Mouse (Mus musculus) cerebellum, adult 2 months (tissue): ENCODE measurements around the gene Sgms1. TPM values are rescaled to one million over a fixed set of nuclear protein-coding genes. Genes with fewer than 3 reads are reported as not detected.
"Not testable (repeated sequence)": the region's sequence is repeated elsewhere in the genome, so short reads cannot be mapped to it uniquely, and the experiment has no call there.

Experiments used
- DNase-seq, 2 experiments: peaks; one replicate each; pipeline ENCODE4 v3.0.0; 2021
- H3K27ac ChIP-seq: fragments of 200-500 bp; 2 replicates; pipeline ENCODE4 v1.5.1; 2012; ENCODE audit warnings: low read length, control low read depth, inconsistent platforms; ENCODE audit not compliant: insufficient read depth
- H3K27me3 ChIP-seq: fragments of 200-500 bp; 2 replicates; pipeline ENCODE4 v1.6.1; 2012; ENCODE audit warnings: inconsistent platforms, mild to moderate bottlenecking, low read length, moderate library complexity; ENCODE audit not compliant: control insufficient read depth, insufficient read depth
- H3K4me1 ChIP-seq: fragments of 200-500 bp; 2 replicates; pipeline ENCODE4 v1.6.1; 2011; ENCODE audit warnings: low read length; ENCODE audit not compliant: control insufficient read depth, insufficient read depth
- H3K4me3 ChIP-seq: fragments of 200-500 bp; replicated peaks from 2 replicates; pipeline ENCODE3; 2011; ENCODE audit warnings: mild to moderate bottlenecking, low read depth, low read length, control low read depth; ENCODE audit not compliant: insufficient read depth
- CTCF ChIP-seq: fragments of 200-500 bp; IDR thresholded peaks from 2 replicates; pipeline ENCODE4 v1.5.1; 2011; ENCODE audit warnings: low read depth, mild to moderate bottlenecking, control low read depth, low read length, moderate library complexity, borderline replicate concordance; ENCODE audit not compliant: insufficient read depth
- POLR2A ChIP-seq: fragments of 200-500 bp; IDR thresholded peaks from 2 replicates; pipeline ENCODE4 v1.6.1; 2011; ENCODE audit warnings: low read length, control low read depth, borderline replicate concordance; ENCODE audit not compliant: insufficient read depth
- WGBS: fragments of 180-500 bp; shearing (Covaris S2); methylation state at CpG from one replicate; pipeline ENCODE4 v1.1.7; 2018; 5-methylcytosine and 5-hydroxymethylcytosine counted together
- polyA plus RNA-seq: library from polyadenylated mRNA; depleted of rRNA; stranded (reverse); fragments of >200 nt; gene quantifications from 2 replicates; pipeline ENCODE4 v1.2.3, GENCODE M21; 2012

The Sgms1 gene
- polyA plus RNA-seq, 1 experiment, result 34.7 TPM

- H3K4me1 ChIP-seq, result no peaks in the 10 kb centered on the region; the same call in 1 of the 2 replicates
- TF ChIP-seq POLR2A (no peak), CTCF (no peak)
- WGBS, result 80% methylated on average over 14 of the region's 14 CpGs
- H3K27ac ChIP-seq, result no peak overlapping the region
- no peak for DNase-seq
- H3K4me3 ChIP-seq, result no peak overlapping the region
- no peaks in the 10 kb centered on the region for H3K27me3 ChIP-seq
These were observed 251.0 kb downstream of the Sgms1 start for GRCm38 (mm10) chr19:32138361-32139088.

DNA sequence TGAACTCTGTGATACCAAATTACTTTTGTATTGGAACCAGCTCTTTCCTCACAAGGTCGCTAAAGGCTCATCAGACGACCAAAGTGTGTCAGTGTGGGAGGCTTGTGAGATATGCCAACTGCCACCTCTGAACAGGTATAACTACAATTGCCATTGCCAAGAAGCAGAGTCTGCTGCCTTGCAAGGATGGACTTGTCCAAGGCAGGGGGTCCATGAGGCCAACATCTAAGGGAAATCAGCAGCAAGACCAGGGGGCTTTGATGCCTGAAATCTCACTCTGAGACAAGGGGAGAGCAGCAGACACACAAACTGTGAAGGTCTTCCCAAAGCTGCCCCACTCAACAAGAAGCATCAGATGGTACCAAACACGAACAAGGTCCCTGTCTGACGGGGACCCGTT, 251.6 kb downstream of the Sgms1 start:
- H3K4me1 ChIP-seq, result no peaks in the 10 kb centered on the region; the same call in 1 of the 2 replicates
- TF ChIP-seq POLR2A (no peak), CTCF (no peak)
- H3K4me3 ChIP-seq, result no peak overlapping the region
- no peaks in the 10 kb centered on the region for H3K27me3 ChIP-seq
- DNase-seq, result no peak
- no peak overlapping the region for H3K27ac ChIP-seq
- 41% methylated on average over 5 of the region's 5 CpGs for WGBS

- Histone ChIP-seq H3K4me3 (no peak overlapping the region), H3K4me1 (no peaks in the 10 kb centered on the region), H3K27ac (no peak overlapping the region), H3K27me3 (no peaks in the 10 kb centered on the region)
- no peak for TF ChIP-seq CTCF
- no peak for TF ChIP-seq POLR2A
- DNase-seq, result no peak
- WGBS, result 36% methylated on average over 4 of the region's 4 CpGs
These were observed 252.5 kb downstream of the Sgms1 start for GRCm38 (mm10) chr19:32136888-32137625.

DNA sequence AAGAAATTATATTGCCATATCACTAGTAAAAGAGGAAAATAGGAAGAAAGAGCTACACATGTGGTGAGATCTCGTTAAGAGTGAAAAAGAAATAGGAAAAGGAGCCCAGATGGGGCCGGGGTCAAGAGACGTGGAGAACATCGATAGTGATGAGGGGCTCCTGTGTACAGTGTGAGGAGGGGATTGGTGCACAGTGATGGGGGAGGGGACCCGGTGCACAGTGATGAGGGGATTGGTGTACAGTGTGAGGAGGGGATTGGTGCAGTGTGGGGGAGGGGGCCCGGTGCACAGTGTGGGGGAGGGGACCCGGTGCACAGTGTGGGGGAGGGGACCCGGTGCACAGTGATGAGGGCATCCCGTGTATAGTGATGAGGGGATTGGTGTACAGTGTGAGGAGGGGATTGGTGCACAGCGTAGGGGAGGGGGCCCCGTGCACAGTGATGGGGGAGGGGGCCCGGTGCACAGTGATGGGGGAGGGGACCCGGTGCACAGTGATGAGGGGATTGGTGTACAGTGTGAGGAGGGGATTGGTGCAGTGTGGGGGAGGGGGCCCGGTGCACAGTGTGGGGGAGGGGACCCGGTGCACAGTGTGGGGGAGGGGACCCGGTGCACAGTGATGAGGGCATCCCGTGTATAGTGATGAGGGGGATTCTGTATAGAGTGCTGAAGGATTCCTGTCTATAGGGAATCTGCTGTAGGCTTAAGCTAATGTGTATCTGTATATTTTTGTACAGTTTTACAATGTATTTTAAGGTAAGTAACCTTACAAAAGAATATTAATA, 257.6 kb downstream of the Sgms1 start:
- not testable (repeated sequence) for DNase-seq, H3K4me3 ChIP-seq, H3K27ac ChIP-seq, H3K4me1 ChIP-seq, H3K27me3 ChIP-seq
- 93% methylated on average over 16 of the region's 17 CpGs for WGBS

DNA sequence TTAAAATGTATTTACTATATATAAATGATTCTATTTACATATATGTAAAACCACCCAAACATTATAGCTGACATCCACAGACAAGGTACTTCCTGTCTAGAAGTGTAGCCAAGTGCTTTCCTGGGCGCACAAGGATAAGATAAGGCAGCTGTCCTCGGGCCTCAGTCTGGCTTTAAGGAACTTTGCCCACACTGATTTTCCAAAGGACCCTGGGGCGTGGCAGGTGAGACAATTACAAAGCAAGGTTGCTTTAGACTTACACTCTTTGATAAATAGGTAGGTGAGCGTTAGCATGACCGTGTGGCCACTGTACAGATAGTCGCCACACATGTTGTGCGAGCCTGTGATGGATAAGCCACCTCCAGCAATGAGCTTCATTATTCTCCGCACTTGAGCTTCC, 260.2 kb downstream of the Sgms1 start:
- no peak overlapping the region for H3K27ac ChIP-seq
- no peak for TF ChIP-seq POLR2A
- TF ChIP-seq CTCF, result no peak
- no peak overlapping the region for H3K4me3 ChIP-seq
- H3K4me1 ChIP-seq, result no peaks in the 10 kb centered on the region
- 93% methylated on average over 8 of the region's 8 CpGs for WGBS
- no peak for DNase-seq
- H3K27me3 ChIP-seq, result no peaks in the 10 kb centered on the region

DNA sequence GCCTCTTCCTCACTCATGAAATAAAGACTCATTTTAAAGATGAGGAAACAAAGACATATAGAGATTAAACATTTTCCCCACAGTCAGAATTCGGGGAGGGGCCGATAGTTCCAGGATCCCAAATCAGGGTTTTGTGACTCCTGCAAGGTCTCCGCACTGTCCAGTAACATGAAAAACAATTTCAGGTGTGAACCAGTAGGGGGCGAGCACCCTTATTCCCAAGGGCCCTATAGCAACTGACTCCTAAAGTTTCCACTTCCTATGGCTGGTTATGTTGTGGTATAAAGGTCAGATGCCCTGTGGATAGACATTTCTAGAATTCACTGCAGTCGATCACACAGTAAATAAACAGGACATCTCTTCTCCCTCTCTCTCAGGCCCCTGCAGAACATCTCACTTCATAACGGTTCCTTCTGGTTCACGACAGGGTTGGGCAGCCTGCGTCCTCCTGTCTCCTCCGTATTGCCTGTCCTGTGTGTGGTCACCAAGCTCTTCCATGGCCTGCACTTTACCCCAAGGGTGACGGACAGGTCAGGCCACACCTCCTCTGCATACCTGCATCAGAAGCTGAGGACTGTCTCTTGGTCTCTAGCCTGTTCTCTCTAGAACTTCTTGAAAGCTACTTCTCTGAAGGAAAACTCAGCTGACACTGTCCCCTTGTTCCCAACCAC, 262.2 kb downstream of the Sgms1 start:
- no peak overlapping the region for H3K4me3 ChIP-seq
- DNase-seq, result peak in 1 of 2 experiments; percentile 20
- peak; percentile 45; the same call in 1 of the 2 replicates for TF ChIP-seq CTCF
- TF ChIP-seq POLR2A, result no peak
- H3K27me3 ChIP-seq, result no peaks in the 10 kb centered on the region
- 84% methylated on average over 10 of the region's 10 CpGs for whole genome bisulfite sequencing
- H3K4me1 ChIP-seq, result no peaks in the 10 kb centered on the region
- no peak overlapping the region for H3K27ac ChIP-seq

- no peak for DNase-seq
- TF ChIP-seq POLR2A (no peak), CTCF (no peak)
- Histone ChIP-seq H3K4me3 (no peak overlapping the region), H3K27me3 (no peaks in the 10 kb centered on the region), H3K27ac (no peak overlapping the region), H3K4me1 (no peaks in the 10 kb centered on the region)
- WGBS, result 93% methylated on average over 9 of the region's 9 CpGs
These were observed 265.4 kb downstream of the Sgms1 start for GRCm38 (mm10) chr19:32124155-32124554.
